Mouse (Mus musculus): ENCODE results near the gene Oprl1. TPM values are rescaled to one million over a fixed set of nuclear protein-coding genes. Genes with fewer than 3 reads are reported as not detected.

Gene Oprl1
- polyA plus RNA-seq, 1 experiment from 2014 or later = 1.7 TPM

GRCm38 (mm10) chr2:181769397-181769796, 54.6 kb downstream of the Oprl1 start:
- Histone ChIP-seq H3K9me3 (no peaks in the 10 kb centered on the region), H3K4me1 (replicated peaks) (no peaks in the 10 kb centered on the region), H3K4me2 (replicated peaks) (no peak overlapping the region), H3K9ac (no peak overlapping the region), H3K27ac (no peak overlapping the region), H3K27me3 (replicated peaks) (no peaks in the 10 kb centered on the region), H3K4me3 (replicated peaks) (no peak overlapping the region), H3K36me3 (no peaks in the 10 kb centered on the region)
- ATAC-seq = no peak
- 77% methylated on average over 2 of the region's 2 CpGs for WGBS

Other genes with a start within 250 kb of the Oprl1 start
- gene Abhd16b, start 221.8 kb upstream of the Oprl1 start, polyA plus RNA-seq (2015; fragmentation: Nextera tagmentation; extraction: Ambion mirVana) = 0.18 and 0.30 TPM in 2 replicates
- 133 and 140 TPM in 2 replicates for gene Tpd52l2, start 217.9 kb upstream of the Oprl1 start, polyA plus RNA-seq (2015; fragmentation: Nextera tagmentation; extraction: Ambion mirVana)
- gene Dnajc5, start 194.5 kb upstream of the Oprl1 start, polyA plus RNA-seq (2015; fragmentation: Nextera tagmentation; extraction: Ambion mirVana) = 74.5 and 76.4 TPM in 2 replicates
- 57.4 and 64.7 TPM in 2 replicates for gene Uckl1, start 130.1 kb upstream of the Oprl1 start, polyA plus RNA-seq (2015; fragmentation: Nextera tagmentation; extraction: Ambion mirVana)
- gene Prpf6, start 123.1 kb upstream of the Oprl1 start, polyA plus RNA-seq (2015; fragmentation: Nextera tagmentation; extraction: Ambion mirVana) = 50.5 and 51.9 TPM in 2 replicates
- gene Zfp512b, start 122.2 kb upstream of the Oprl1 start, polyA plus RNA-seq (2015; fragmentation: Nextera tagmentation; extraction: Ambion mirVana) = 32.0 and 34.2 TPM in 2 replicates
- 22.3 and 22.7 TPM in 2 replicates for gene Samd10, start 115.8 kb upstream of the Oprl1 start, polyA plus RNA-seq (2015; fragmentation: Nextera tagmentation; extraction: Ambion mirVana)
- 1.3 and 3.1 TPM in 2 replicates for gene Gm29797, start 58.0 kb upstream of the Oprl1 start, polyA plus RNA-seq (2015; fragmentation: Nextera tagmentation; extraction: Ambion mirVana)
- 28.0 and 29.0 TPM in 2 replicates for gene Sox18, start 43.4 kb upstream of the Oprl1 start, polyA plus RNA-seq (2015; fragmentation: Nextera tagmentation; extraction: Ambion mirVana)
- 14.9 and 15.7 TPM in 2 replicates for gene Tcea2, start 34.7 kb upstream of the Oprl1 start, polyA plus RNA-seq (2015; fragmentation: Nextera tagmentation; extraction: Ambion mirVana)
- gene Rgs19, start 21.0 kb upstream of the Oprl1 start, polyA plus RNA-seq (2015; fragmentation: Nextera tagmentation; extraction: Ambion mirVana) = 37.4 and 39.4 TPM in 2 replicates
- gene Lkaaear1, start 16.6 kb upstream of the Oprl1 start, polyA plus RNA-seq (2015; fragmentation: Nextera tagmentation; extraction: Ambion mirVana) = not detected in 2 replicates
- gene Myt1, start 48.3 kb downstream of the Oprl1 start, polyA plus RNA-seq (2015; fragmentation: Nextera tagmentation; extraction: Ambion mirVana) = 2.4 and 2.7 TPM in 2 replicates
- 24.7 and 30.4 TPM in 2 replicates for gene Pcmtd2, start 122.8 kb downstream of the Oprl1 start, polyA plus RNA-seq (2015; fragmentation: Nextera tagmentation; extraction: Ambion mirVana)
- gene Polr3k, start 149.3 kb downstream of the Oprl1 start, polyA plus RNA-seq (2015; fragmentation: Nextera tagmentation; extraction: Ambion mirVana) = 80.6 and 86.0 TPM in 2 replicates